Mouse (Mus musculus): ENCODE data around the gene Ugt2a1. TPM values are rescaled to one million over a fixed set of nuclear protein-coding genes. Genes with fewer than 3 reads are reported as not detected.
"Not testable (repeated sequence)": the region's sequence is repeated elsewhere in the genome, so short reads cannot be mapped to it uniquely, and the experiment has no call there.

Gene Ugt2a1
- not detected in 2 replicates for polyA plus RNA-seq (2015; fragmentation: Nextera tagmentation; extraction: Ambion mirVana)

GRCm38 (mm10) chr5:87490771-87491170, at the start of gene Ugt2a1:
TSS of gene Ugt2a1 (minus strand) at chr5:87490871.
- Histone ChIP-seq H3K27me3 (no peaks in the 10 kb centered on the region), H3K4me2 (replicated peaks) (no peak within 1 kb of the TSS), H3K4me3 (no peak within 1 kb of the TSS), H3K4me1 (no peaks in the 10 kb centered on the region), H3K9ac (no peak within 1 kb of the TSS), H3K27ac (no peak within 1 kb of the TSS), H3K9me3 (no peaks in the 10 kb centered on the region), H3K36me3 (no peaks in the 10 kb centered on the region)
- ATAC-seq (ENCODE audit: low FRiP score, low read depth), result no peak
- WGBS, result 92% methylated on average over 1 of the region's 1 CpGs

- no peak within 1 kb of the TSS for H3K27ac ChIP-seq
- no peaks in the 10 kb centered on the region for H3K9me3 ChIP-seq
- no peaks in the 10 kb centered on the region for H3K4me1 ChIP-seq
- ATAC-seq (ENCODE audit: low FRiP score, low read depth), result no peak
- no peaks in the 10 kb centered on the region for H3K36me3 ChIP-seq
- H3K4me2 ChIP-seq (replicated peaks), result no peak within 1 kb of the TSS
- no peak within 1 kb of the TSS for H3K9ac ChIP-seq
- no peak within 1 kb of the TSS for H3K4me3 ChIP-seq
- H3K27me3 ChIP-seq, result no peaks in the 10 kb centered on the region
- 88% methylated on average over 2 of the region's 2 CpGs for WGBS
Observed at GRCm38 (mm10) chr5:87538111-87538510, 47.4 kb upstream of the Ugt2a1 start, which contains the start of gene Sult1b1. TSS of gene Sult1b1 (minus strand) at chr5:87538195.

- no peak for ATAC-seq (ENCODE audit: low FRiP score, low read depth)
- Histone ChIP-seq H3K9ac (no peak overlapping the region), H3K27me3 (no peaks in the 10 kb centered on the region), H3K4me1 (no peaks in the 10 kb centered on the region), H3K27ac (no peak overlapping the region), H3K9me3 (no peaks in the 10 kb centered on the region), H3K4me3 (no peak overlapping the region), H3K36me3 (no peaks in the 10 kb centered on the region), H3K4me2 (replicated peaks) (no peak overlapping the region)
- WGBS, result 76% methylated on average over 4 of the region's 4 CpGs
Observed at GRCm38 (mm10) chr5:87535994-87536644, 45.4 kb upstream of the Ugt2a1 start.

- Histone ChIP-seq H3K9me3 (no peaks in the 10 kb centered on the region), H3K9ac (no peak overlapping the region), H3K27ac (no peak overlapping the region), H3K27me3 (no peaks in the 10 kb centered on the region), H3K4me2 (replicated peaks) (no peak overlapping the region), H3K4me3 (no peak overlapping the region), H3K4me1 (no peaks in the 10 kb centered on the region), H3K36me3 (no peaks in the 10 kb centered on the region)
- no peak for ATAC-seq (ENCODE audit: low FRiP score, low read depth)
- 66% methylated on average over 2 of the region's 2 CpGs for WGBS
Observed at GRCm38 (mm10) chr5:87532288-87532687, 41.6 kb upstream of the Ugt2a1 start.

GRCm38 (mm10) chr5:87523561-87523960, 32.9 kb upstream of the Ugt2a1 start:
- WGBS, result 87% methylated on average over 2 of the region's 2 CpGs
- H3K27ac ChIP-seq, result not testable (repeated sequence)

GRCm38 (mm10) chr5:87505776-87506458, 15.2 kb upstream of the Ugt2a1 start:
- H3K9me3 ChIP-seq, result no peaks in the 10 kb centered on the region
- H3K27me3 ChIP-seq, result no peaks in the 10 kb centered on the region
- WGBS, result 68% methylated on average over 4 of the region's 4 CpGs
- H3K27ac ChIP-seq, result no peak overlapping the region
- H3K4me3 ChIP-seq, result no peak overlapping the region
- no peaks in the 10 kb centered on the region for H3K4me1 ChIP-seq
- ATAC-seq (ENCODE audit: low FRiP score, low read depth), result no peak
- H3K36me3 ChIP-seq, result no peaks in the 10 kb centered on the region
- H3K4me2 ChIP-seq (replicated peaks), result no peak overlapping the region
- no peak overlapping the region for H3K9ac ChIP-seq

More at GRCm38 (mm10) chr5:87523561-87523960, 32.9 kb upstream of the Ugt2a1 start:
- not testable (repeated sequence) for H3K27me3 ChIP-seq; H3K4me1 ChIP-seq; H3K9me3 ChIP-seq; H3K4me3 ChIP-seq; H3K36me3 ChIP-seq; ATAC-seq (ENCODE audit: low FRiP score, low read depth); H3K9ac ChIP-seq; H3K4me2 ChIP-seq (replicated peaks)

GRCm38 (mm10) chr5:87502687-87503086, 12.0 kb upstream of the Ugt2a1 start:
- H3K36me3 ChIP-seq, result no peaks in the 10 kb centered on the region
- WGBS, result 56% methylated on average over 1 of the region's 1 CpGs
- H3K4me2 ChIP-seq (replicated peaks), result no peak overlapping the region
- no peaks in the 10 kb centered on the region for H3K9me3 ChIP-seq
- H3K27me3 ChIP-seq, result no peaks in the 10 kb centered on the region
- H3K27ac ChIP-seq, result no peak overlapping the region
- H3K4me3 ChIP-seq, result no peak overlapping the region
- no peak for ATAC-seq (ENCODE audit: low FRiP score, low read depth)
- H3K4me1 ChIP-seq, result no peaks in the 10 kb centered on the region
- no peak overlapping the region for H3K9ac ChIP-seq

- H3K4me3 ChIP-seq, result no peak overlapping the region
- H3K4me1 ChIP-seq, result no peaks in the 10 kb centered on the region
- ATAC-seq (ENCODE audit: low FRiP score, low read depth), result no peak
- H3K9ac ChIP-seq, result no peak overlapping the region
- no peaks in the 10 kb centered on the region for H3K27me3 ChIP-seq
- H3K9me3 ChIP-seq, result no peaks in the 10 kb centered on the region
- H3K4me2 ChIP-seq (replicated peaks), result no peak overlapping the region
- no peaks in the 10 kb centered on the region for H3K36me3 ChIP-seq
- no peak overlapping the region for H3K27ac ChIP-seq
Observed at GRCm38 (mm10) chr5:87499341-87499740, 8.7 kb upstream of the Ugt2a1 start.

- H3K9ac ChIP-seq, result no peak overlapping the region
- no peak for ATAC-seq (ENCODE audit: low FRiP score, low read depth)
- no peak overlapping the region for H3K27ac ChIP-seq
- H3K4me2 ChIP-seq (replicated peaks), result no peak overlapping the region
- no peaks in the 10 kb centered on the region for H3K9me3 ChIP-seq
- H3K36me3 ChIP-seq, result no peaks in the 10 kb centered on the region
- no peaks in the 10 kb centered on the region for H3K4me1 ChIP-seq
- no peak overlapping the region for H3K4me3 ChIP-seq
- no peaks in the 10 kb centered on the region for H3K27me3 ChIP-seq
Observed at GRCm38 (mm10) chr5:87498936-87499335, 8.3 kb upstream of the Ugt2a1 start.

- WGBS, result 86% methylated on average over 1 of the region's 1 CpGs
- H3K27ac ChIP-seq; H3K4me3 ChIP-seq; ATAC-seq (ENCODE audit: low FRiP score, low read depth); H3K36me3 ChIP-seq; H3K9ac ChIP-seq; H3K4me1 ChIP-seq; H3K9me3 ChIP-seq; H3K27me3 ChIP-seq; H3K4me2 ChIP-seq (replicated peaks): not testable (repeated sequence)
Observed at GRCm38 (mm10) chr5:87486706-87487105, 4.0 kb downstream of the Ugt2a1 start, which contains the start of gene Gm43638. TSS of gene Gm43638 (minus strand) at chr5:87486806.

- Histone ChIP-seq H3K4me3 (no peak within 1 kb of the TSS), H3K9ac (no peak within 1 kb of the TSS)
Observed at GRCm38 (mm10) chr5:87482160-87482559, 8.5 kb downstream of the Ugt2a1 start, which contains the start of gene Ugt2a2. TSS of gene Ugt2a2 (minus strand) at chr5:87482260.

GRCm38 (mm10) chr5:87458810-87459209, 31.9 kb downstream of the Ugt2a1 start:
- no peaks in the 10 kb centered on the region for H3K4me1 ChIP-seq
- H3K4me2 ChIP-seq (replicated peaks), result no peak overlapping the region
- H3K27me3 ChIP-seq, result no peaks in the 10 kb centered on the region
- H3K9ac ChIP-seq, result no peak overlapping the region
- WGBS, result 52% methylated on average over 1 of the region's 1 CpGs
- ATAC-seq (ENCODE audit: low FRiP score, low read depth), result no peak
- no peak overlapping the region for H3K27ac ChIP-seq
- no peak overlapping the region for H3K4me3 ChIP-seq
- no peaks in the 10 kb centered on the region for H3K36me3 ChIP-seq
- no peaks in the 10 kb centered on the region for H3K9me3 ChIP-seq

More at GRCm38 (mm10) chr5:87482160-87482559, 8.5 kb downstream of the Ugt2a1 start, which contains the start of gene Ugt2a2:
- WGBS, result 75% methylated on average over 5 of the region's 5 CpGs
- no peak for ATAC-seq (ENCODE audit: low FRiP score, low read depth)
- Histone ChIP-seq H3K36me3 (no peaks in the 10 kb centered on the region), H3K27ac (no peak within 1 kb of the TSS), H3K9me3 (no peaks in the 10 kb centered on the region), H3K4me1 (no peaks in the 10 kb centered on the region), H3K4me2 (replicated peaks) (no peak within 1 kb of the TSS), H3K27me3 (no peaks in the 10 kb centered on the region)
